In genomic region chr5:114596604-114597003, GRCm38 (mm10) we compare ENCODE assay signal across 8 mouse cellular contexts. TPM values are rescaled to one million over a fixed set of nuclear protein-coding genes. Genes with fewer than 3 reads are reported as not detected.
DNase-seq lines count a peak whose midpoint lies in the region; ATAC-seq lines count a peak whose summit lies in the region.

No protein-coding gene starts in this region.

- 22% methylated on average over 10 of the region's 10 CpGs for WGBS in midbrain, embryonic 12.5 days
- 29% methylated on average over 10 of the region's 10 CpGs for WGBS in midbrain, embryonic 15.5 days
- 38% methylated on average over 10 of the region's 10 CpGs for WGBS in heart, embryonic 14.5 days
- 22% methylated on average over 10 of the region's 10 CpGs for WGBS in liver, embryonic 11.5 days

- H3K4me3 ChIP-seq in midbrain, embryonic 12.5 days = no peak overlapping the region
- H3K4me3 ChIP-seq in midbrain, embryonic 15.5 days = no peak overlapping the region
- no peak overlapping the region for H3K4me3 ChIP-seq in heart, embryonic 14.5 days (ENCODE audit: control insufficient read depth in 1 of 2, insufficient read depth in 1 of 2, low read depth in 1 of 2, low read length in 2 of 2)
- no peak overlapping the region for H3K4me3 ChIP-seq in liver, embryonic 11.5 days (ENCODE audit: low read depth, low read length)

- peak overlapping the region; percentile 20; the same call in 1 of the 2 replicates for H3K27ac ChIP-seq in midbrain, embryonic 12.5 days (replicated peaks)
- H3K27ac ChIP-seq in midbrain, embryonic 15.5 days = no peak overlapping the region
- no peak overlapping the region for H3K27ac ChIP-seq in heart, embryonic 14.5 days (replicated peaks in 1 of 2; ENCODE audit: control insufficient read depth in 1 of 2, insufficient read depth in 1 of 2, low read depth in 2 of 2, low read length in 2 of 2)
- H3K27ac ChIP-seq in liver, embryonic 11.5 days (ENCODE audit: low read depth, low read length) = peak overlapping the region; percentile 72

- no peaks in the 10 kb centered on the region for H3K9me3 ChIP-seq in midbrain, embryonic 12.5 days
- no peaks in the 10 kb centered on the region for H3K9me3 ChIP-seq in midbrain, embryonic 15.5 days
- no peaks in the 10 kb centered on the region for H3K9me3 ChIP-seq in heart, embryonic 14.5 days (ENCODE audit: control insufficient read depth, low read length)
- no peaks in the 10 kb centered on the region for H3K9me3 ChIP-seq in liver, embryonic 11.5 days (ENCODE audit: control insufficient read depth, low read length)

- no peak for DNase-seq in liver, embryonic 11.5 days (ENCODE audit: low spot score)
- peak; percentile 26 to 55 for DNase-seq in spleen, postnatal 14 days (ENCODE audit: low spot score in 2 of 2)
- DNase-seq in layer of hippocampus, postnatal 36 days = no peak
- no peak for DNase-seq in layer of hippocampus, postnatal 25 days (ENCODE audit: extremely low spot score in 1 of 2, low spot score in 1 of 2)

- H3K4me1 ChIP-seq in midbrain, embryonic 12.5 days = peaks cover 49% of the 10 kb centered on the region
- peaks cover 50% of the 10 kb centered on the region for H3K4me1 ChIP-seq in midbrain, embryonic 15.5 days
- H3K4me1 ChIP-seq in heart, embryonic 14.5 days (ENCODE audit: control insufficient read depth in 2 of 2, insufficient read depth in 2 of 2, low read length in 2 of 2) = peaks cover 23 to 24% of the 10 kb centered on the region in 2 experiments
- H3K4me1 ChIP-seq in liver, embryonic 11.5 days (replicated peaks; ENCODE audit: control insufficient read depth, insufficient read depth, low read length) = peaks cover 42% of the 10 kb centered on the region

- H3K27me3 ChIP-seq in midbrain, embryonic 12.5 days = no peaks in the 10 kb centered on the region; the same call in 1 of the 2 replicates
- H3K27me3 ChIP-seq in midbrain, embryonic 15.5 days (replicated peaks) = no peaks in the 10 kb centered on the region
- H3K27me3 ChIP-seq in heart, embryonic 14.5 days (ENCODE audit: control insufficient read depth, insufficient read depth, low read length) = peaks cover 4% of the 10 kb centered on the region
- 0 out of 2 replicates have a peak, but pooled peaks cover 2% of the 10 kb centered on the region for H3K27me3 ChIP-seq in liver, embryonic 11.5 days (replicated peaks; ENCODE audit: control insufficient read depth, insufficient read depth, low read length)

- H3K9ac ChIP-seq in midbrain, embryonic 12.5 days (replicated peaks) = no peak overlapping the region
- no peak overlapping the region for H3K9ac ChIP-seq in midbrain, embryonic 15.5 days
- H3K9ac ChIP-seq in heart, embryonic 14.5 days (ENCODE audit: low read length) = no peak overlapping the region
- H3K9ac ChIP-seq in liver, embryonic 11.5 days (ENCODE audit: low read depth, low read length) = no peak overlapping the region

- no peak for ATAC-seq in midbrain, embryonic 12.5 days (ENCODE audit: low FRiP score, low read depth)
- ATAC-seq in midbrain, embryonic 15.5 days (replicated peaks) = no peak
- ATAC-seq in heart, embryonic 14.5 days (ENCODE audit: insufficient number of reproducible peaks, insufficient read depth, low FRiP score, low read depth) = no peak
- peak; percentile 47 for ATAC-seq in liver, embryonic 11.5 days (replicated peaks; ENCODE audit: low FRiP score)
- ATAC-seq in inflammation-experienced regulatory T-cells, adult 6 months = no peak

- H3K4me2 ChIP-seq in midbrain, embryonic 12.5 days (replicated peaks) = no peak overlapping the region
- no peak overlapping the region for H3K4me2 ChIP-seq in midbrain, embryonic 15.5 days
- 0 out of 2 replicates have a peak overlapping the region, but pooled peaks have one; percentile 4 for H3K4me2 ChIP-seq in heart, embryonic 14.5 days (ENCODE audit: low read length)
- no peak overlapping the region for H3K4me2 ChIP-seq in liver, embryonic 11.5 days

- H3K36me3 ChIP-seq in midbrain, embryonic 12.5 days = peaks cover 19% of the 10 kb centered on the region
- H3K36me3 ChIP-seq in midbrain, embryonic 15.5 days (replicated peaks) = no peaks in the 10 kb centered on the region
- no peaks in the 10 kb centered on the region for H3K36me3 ChIP-seq in heart, embryonic 14.5 days (ENCODE audit: control insufficient read depth, insufficient read depth, low read length)
- H3K36me3 ChIP-seq in liver, embryonic 11.5 days (ENCODE audit: control insufficient read depth, insufficient read depth, low read length) = no peaks in the 10 kb centered on the region

RNA-seq across cellular contexts. Expression of gene Fam222a, which starts 28.8 kb away (rescaled TPM):
- polyA plus RNA-seq in midbrain, embryonic 12.5 days (2016; fragmentation: Nextera tagmentation; extraction: Ambion mirVana) = 9.4 and 10.2 TPM in 2 replicates
- 7.1 and 8.1 TPM in 2 replicates for polyA plus RNA-seq in midbrain, embryonic 15.5 days (2015; fragmentation: Nextera tagmentation; extraction: Ambion mirVana)
- 0.65 and 0.96 TPM in 2 replicates for polyA plus RNA-seq in heart, embryonic 14.5 days (2014; fragmentation: Nextera tagmentation; extraction: Ambion mirVana)
- polyA plus RNA-seq in liver, embryonic 11.5 days (2014; fragmentation: Nextera tagmentation; extraction: Ambion mirVana) = 2.2 and 2.3 TPM in 2 replicates
- polyA plus RNA-seq in inflammation-experienced regulatory T-cells, adult 6 months (2017; shearing (Covaris generic)) = not detected
- 1 to 10 TPM; 4.6 to 5.8 TPM for total RNA-seq in layer of hippocampus, postnatal 36 days (2021)
- total RNA-seq in layer of hippocampus, postnatal 25 days (2021) = 1 to 10 TPM; 5.1 to 6.6 TPM

Comparison
In these comparisons a context has a peak if more than half of its experiments do, and no peak if none do; other contexts are left out.
1. H3K27ac ChIP-seq: peak in midbrain, embryonic 12.5 days (single experiment) and liver, embryonic 11.5 days (single experiment); none in midbrain, embryonic 15.5 days (single experiment) and heart, embryonic 14.5 days (0 of 2).
2. DNase-seq: peak in spleen, postnatal 14 days (2 of 2); none in liver, embryonic 11.5 days (single experiment), layer of hippocampus, postnatal 36 days (0 of 2) and layer of hippocampus, postnatal 25 days (0 of 2).